Mouse (Mus musculus) c-Kit-positive CD71-negative TER-119-negative erythroid progenitor cells, embryonic 14.5 days (primary cell): ENCODE data around the gene Vmn1r212.
"Not testable (repeated sequence)": the region's sequence is repeated elsewhere in the genome, so short reads cannot be mapped to it uniquely, and the experiment has no call there.

Experiments used
- DNase-seq: peaks from one replicate; pipeline ENCODE4 v3.0.0-alpha.2; 2013; ENCODE audit warnings: low read depth

Gene Vmn1r212

GRCm38 (mm10) chr13:22884105-22884504 lies at the start of gene Vmn1r212:
Gene Vmn1r212, minus strand, starts transcription at chr13:22884205.
- DNase-seq: no peak

- no peak for DNase-seq
These were observed 4.7 kb downstream of the Vmn1r212 start for GRCm38 (mm10) chr13:22879257-22879656.

DNA sequence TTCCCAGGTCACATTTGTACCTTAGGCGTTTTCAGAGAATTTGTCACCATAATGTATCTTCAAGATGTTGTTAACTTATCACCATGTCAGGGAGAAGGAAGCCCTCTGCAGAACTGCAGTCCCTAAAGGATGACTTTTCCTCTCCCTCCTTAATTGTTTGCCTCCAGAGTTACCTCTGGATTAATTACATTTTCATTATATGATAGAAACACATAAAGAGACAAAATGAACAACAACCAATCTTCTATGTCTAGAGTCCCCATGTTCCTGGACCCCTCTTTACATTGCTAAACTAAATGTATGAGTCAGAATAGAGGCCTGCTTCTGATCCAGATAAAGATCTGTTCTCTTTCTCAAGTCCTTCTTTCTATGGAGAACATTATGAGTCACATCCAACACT lies 26.5 kb downstream of the Vmn1r212 start, which contains the start of gene Vmn1r211:
Vmn1r211 (minus strand) TSS at position 101 of the 400 bp plus-strand sequence.
- no peak for DNase-seq

GRCm38 (mm10) chr13:22854760-22855159 lies 29.2 kb downstream of the Vmn1r212 start:
- no peak for DNase-seq

DNA sequence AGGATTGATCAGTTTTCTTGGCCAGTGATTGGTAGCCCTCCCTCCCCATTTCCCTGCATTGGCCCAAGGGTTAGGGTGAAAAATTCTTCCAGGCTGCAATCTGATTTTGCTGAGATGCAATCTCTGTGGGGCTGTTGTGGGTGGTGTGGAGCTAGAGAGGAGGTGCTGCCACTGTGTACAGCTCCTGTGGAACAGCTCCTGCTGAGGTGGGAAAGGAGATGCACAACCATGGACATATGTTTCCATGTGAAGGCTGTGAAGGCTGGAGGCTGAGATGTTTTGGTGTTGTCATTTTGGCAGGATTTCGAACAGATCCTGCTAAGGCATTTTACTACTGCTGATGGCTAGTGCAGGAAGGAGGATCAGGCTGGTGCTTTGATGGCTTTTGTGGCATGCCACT lies 37.2 kb downstream of the Vmn1r212 start:
- no peak for DNase-seq

DNA sequence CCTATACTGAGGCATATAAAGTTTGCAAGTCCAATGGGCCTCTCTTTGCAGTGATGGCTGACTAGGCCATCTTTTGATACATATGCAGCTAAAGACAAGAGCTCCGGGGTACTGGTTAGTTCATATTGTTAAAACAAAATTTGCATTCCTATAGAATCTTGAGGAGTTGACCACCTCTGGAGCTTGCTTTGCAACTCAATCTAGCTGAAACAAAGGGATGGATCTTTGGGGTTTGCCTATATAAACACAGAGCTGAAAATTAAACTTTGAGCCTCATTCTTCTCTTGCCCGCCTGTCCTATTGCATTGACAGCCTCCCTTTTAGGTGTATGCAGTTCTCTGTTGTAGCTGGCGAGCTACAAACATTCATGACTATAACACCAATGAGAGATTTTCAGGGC lies 39.7 kb downstream of the Vmn1r212 start:
- DNase-seq: not testable (repeated sequence)
